Mouse (Mus musculus): Measurements from ENCODE around the gene Klhdc9. TPM values are rescaled to one million over a fixed set of nuclear protein-coding genes. Genes with fewer than 3 reads are reported as not detected.

The Klhdc9 gene
- 1.1 and 1.5 TPM in 2 replicates for polyA plus RNA-seq (2015; fragmentation: Nextera tagmentation; extraction: Ambion mirVana)

GRCm38 (mm10) chr1:171360656-171361055, at the start of gene Klhdc9:
Gene Klhdc9 (minus strand): TSS chr1:171360798.

GRCm38 (mm10) chr1:171388376-171389102, 27.9 kb upstream of the Klhdc9 start, which contains the start of gene Arhgap30:
Gene Arhgap30 (plus strand): TSS chr1:171388954.

GRCm38 (mm10) chr1:171369845-171370556, 9.4 kb upstream of the Klhdc9 start, which contains the start of gene Nectin4:
Gene Nectin4 (plus strand): TSS chr1:171370099.

GRCm38 (mm10) chr1:171345225-171346094, 15.1 kb downstream of the Klhdc9 start, which contains the start of the genes Nit1 and Pfdn2:
Gene Nit1 (minus strand): TSS chr1:171345646.
Gene Pfdn2 (plus strand): TSS chr1:171345670.

GRCm38 (mm10) chr1:171328839-171329432, 31.7 kb downstream of the Klhdc9 start, which contains the start of gene Dedd:
Gene Dedd (plus strand): TSS chr1:171329145.

Other genes with a start within 250 kb of the Klhdc9 start
- 1.4 and 1.5 TPM in 2 replicates for gene Cfap126, start 246.9 kb downstream of the Klhdc9 start, polyA plus RNA-seq (2015; fragmentation: Nextera tagmentation; extraction: Ambion mirVana)
- gene Sdhc, start 210.2 kb downstream of the Klhdc9 start, polyA plus RNA-seq (2015; fragmentation: Nextera tagmentation; extraction: Ambion mirVana) = 266 and 286 TPM in 2 replicates
- 1.6 and 1.7 TPM in 2 replicates for gene Mpz, start 210.1 kb downstream of the Klhdc9 start, polyA plus RNA-seq (2015; fragmentation: Nextera tagmentation; extraction: Ambion mirVana)
- gene Pcp4l1, start 164.5 kb downstream of the Klhdc9 start, polyA plus RNA-seq (2015; fragmentation: Nextera tagmentation; extraction: Ambion mirVana) = 246 and 265 TPM in 2 replicates
- 0.15 and 0.28 TPM in 2 replicates for gene Nr1i3, start 146.8 kb downstream of the Klhdc9 start, polyA plus RNA-seq (2015; fragmentation: Nextera tagmentation; extraction: Ambion mirVana)
- 24.1 and 24.4 TPM in 2 replicates for gene Tomm40l, start 138.3 kb downstream of the Klhdc9 start, polyA plus RNA-seq (2015; fragmentation: Nextera tagmentation; extraction: Ambion mirVana)
- gene Apoa2, start 135.7 kb downstream of the Klhdc9 start, polyA plus RNA-seq (2015; fragmentation: Nextera tagmentation; extraction: Ambion mirVana) = 4.0 and 20.3 TPM in 2 replicates
- gene Fcer1g, start 126.4 kb downstream of the Klhdc9 start, polyA plus RNA-seq (2015; fragmentation: Nextera tagmentation; extraction: Ambion mirVana) = 66.5 and 150 TPM in 2 replicates
- gene Adamts4, start 110.4 kb downstream of the Klhdc9 start, polyA plus RNA-seq (2015; fragmentation: Nextera tagmentation; extraction: Ambion mirVana) = 4.6 and 5.8 TPM in 2 replicates
- gene Ndufs2, start 109.4 kb downstream of the Klhdc9 start, polyA plus RNA-seq (2015; fragmentation: Nextera tagmentation; extraction: Ambion mirVana) = 196 and 216 TPM in 2 replicates
- 41.8 and 42.3 TPM in 2 replicates for gene B4galt3, start 90.5 kb downstream of the Klhdc9 start, polyA plus RNA-seq (2015; fragmentation: Nextera tagmentation; extraction: Ambion mirVana)
- gene Ppox, start 79.6 kb downstream of the Klhdc9 start, polyA plus RNA-seq (2015; fragmentation: Nextera tagmentation; extraction: Ambion mirVana) = 23.1 and 24.7 TPM in 2 replicates
- 29.3 and 30.5 TPM in 2 replicates for gene Usp21, start 72.8 kb downstream of the Klhdc9 start, polyA plus RNA-seq (2015; fragmentation: Nextera tagmentation; extraction: Ambion mirVana)
- gene Ufc1, start 65.8 kb downstream of the Klhdc9 start, polyA plus RNA-seq (2015; fragmentation: Nextera tagmentation; extraction: Ambion mirVana) = 69.1 and 82.7 TPM in 2 replicates
- 34.0 and 36.6 TPM in 2 replicates for gene Dedd, start 31.7 kb downstream of the Klhdc9 start, polyA plus RNA-seq (2015; fragmentation: Nextera tagmentation; extraction: Ambion mirVana)
- 31.4 and 33.0 TPM in 2 replicates for gene Nit1, start 15.2 kb downstream of the Klhdc9 start, polyA plus RNA-seq (2015; fragmentation: Nextera tagmentation; extraction: Ambion mirVana)
- gene Pfdn2, start 15.1 kb downstream of the Klhdc9 start, polyA plus RNA-seq (2015; fragmentation: Nextera tagmentation; extraction: Ambion mirVana) = 62.2 and 64.8 TPM in 2 replicates
- 22.4 and 24.1 TPM in 2 replicates for gene Nectin4, start 9.3 kb upstream of the Klhdc9 start, polyA plus RNA-seq (2015; fragmentation: Nextera tagmentation; extraction: Ambion mirVana)
- gene Arhgap30, start 28.2 kb upstream of the Klhdc9 start, polyA plus RNA-seq (2015; fragmentation: Nextera tagmentation; extraction: Ambion mirVana) = 2.1 and 4.7 TPM in 2 replicates
- 32.1 and 33.4 TPM in 2 replicates for gene Usf1, start 50.5 kb upstream of the Klhdc9 start, polyA plus RNA-seq (2015; fragmentation: Nextera tagmentation; extraction: Ambion mirVana)
- 16.8 and 21.2 TPM in 2 replicates for gene Tstd1, start 58.1 kb upstream of the Klhdc9 start, polyA plus RNA-seq (2015; fragmentation: Nextera tagmentation; extraction: Ambion mirVana)
- gene F11r, start 76.7 kb upstream of the Klhdc9 start, polyA plus RNA-seq (2015; fragmentation: Nextera tagmentation; extraction: Ambion mirVana) = 84.3 and 90.0 TPM in 2 replicates
- 9.6 and 10.3 TPM in 2 replicates for gene Alyref2, start 142.7 kb upstream of the Klhdc9 start, polyA plus RNA-seq (2015; fragmentation: Nextera tagmentation; extraction: Ambion mirVana)
- gene Itln1, start 174.5 kb upstream of the Klhdc9 start, polyA plus RNA-seq (2015; fragmentation: Nextera tagmentation; extraction: Ambion mirVana) = 0.51 and 0.73 TPM in 2 replicates
- 0.77 and 3.5 TPM in 2 replicates for gene Cd244a, start 198.4 kb upstream of the Klhdc9 start, polyA plus RNA-seq (2015; fragmentation: Nextera tagmentation; extraction: Ambion mirVana)
- 0.35 and 0.98 TPM in 2 replicates for gene Ly9, start 246.6 kb upstream of the Klhdc9 start, polyA plus RNA-seq (2015; fragmentation: Nextera tagmentation; extraction: Ambion mirVana)

Data from urinary bladder, postnatal 0 days (tissue).